Mouse (Mus musculus): ENCODE results near the gene Gm5134. TPM values are rescaled to one million over a fixed set of nuclear protein-coding genes. Genes with fewer than 3 reads are reported as not detected.
A peak's percentile ranks its signal among the peaks of the same experiment; 100 is the strongest.

Gm5134 gene
- total RNA-seq, 2 experiments from 2014 or later, result not detected

DNA sequence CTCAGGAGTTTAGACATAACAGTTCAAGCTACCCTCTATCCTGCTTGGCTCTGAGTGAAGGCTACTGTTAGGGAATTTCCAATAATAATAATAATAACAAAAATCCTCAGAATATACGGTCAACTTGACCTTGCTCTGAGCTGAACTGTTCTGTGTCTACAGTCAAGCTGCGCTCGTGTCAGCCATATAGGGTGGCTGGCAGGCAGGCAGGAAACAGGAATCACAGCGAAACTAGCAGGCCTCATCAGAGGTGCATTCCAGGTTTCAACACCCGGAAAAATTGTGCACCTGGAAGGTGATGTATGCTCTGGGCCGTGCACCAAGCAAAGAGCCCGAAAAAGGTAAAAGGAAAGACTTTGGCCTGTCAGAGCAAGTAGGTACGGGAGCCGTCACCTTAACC is 74.1 kb downstream of the Gm5134 start:
- DNase-seq (ENCODE audit: low spot score in 2 of 2), result no peak
- intact Hi-C loops (cut with DNase I), result no loop called here

GRCm38 (mm10) chr10:76029276-76029675 is 75.0 kb downstream of the Gm5134 start:
- intact Hi-C loops (cut with DNase I), result no loop called here
- DNase-seq (ENCODE audit: low spot score in 2 of 2), result no peak

DNA sequence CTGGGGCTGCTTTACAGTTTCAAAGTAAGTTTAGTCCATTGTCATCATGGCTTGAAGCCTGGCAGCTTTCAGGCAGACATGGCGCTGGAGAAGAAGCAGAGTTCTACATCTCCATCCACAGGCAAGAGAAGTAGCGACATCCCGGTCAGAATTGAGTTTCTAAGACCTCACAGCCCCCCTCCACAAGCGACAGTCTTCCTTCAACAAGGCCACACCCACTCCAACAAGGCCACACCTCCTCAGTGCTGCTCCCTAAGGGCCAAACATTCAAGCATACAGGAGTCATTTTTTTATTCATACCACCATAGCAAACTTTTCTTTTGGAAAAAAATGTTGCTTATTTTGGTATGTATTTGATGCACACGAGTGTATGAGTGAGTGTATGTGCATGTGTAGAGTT is 76.2 kb downstream of the Gm5134 start:
- intact Hi-C loops (cut with DNase I), result no loop called here
- no peak for DNase-seq (ENCODE audit: low spot score in 2 of 2)

GRCm38 (mm10) chr10:76031511-76032401 is 77.4 kb downstream of the Gm5134 start:
- peak in 1 of 2 experiments; percentile 8 for DNase-seq (ENCODE audit: low spot score in 2 of 2)
- intact Hi-C loops (cut with DNase I), result no loop called here

GRCm38 (mm10) chr10:76032402-76033118 is 78.2 kb downstream of the Gm5134 start, which contains the start of gene Zfp280b:
TSS of gene Zfp280b (plus strand) at chr10:76032650.
- intact Hi-C loops (cut with DNase I), result no loop called here
- DNase-seq (ENCODE audit: low spot score in 2 of 2), result peak; percentile 96 to 97

DNA sequence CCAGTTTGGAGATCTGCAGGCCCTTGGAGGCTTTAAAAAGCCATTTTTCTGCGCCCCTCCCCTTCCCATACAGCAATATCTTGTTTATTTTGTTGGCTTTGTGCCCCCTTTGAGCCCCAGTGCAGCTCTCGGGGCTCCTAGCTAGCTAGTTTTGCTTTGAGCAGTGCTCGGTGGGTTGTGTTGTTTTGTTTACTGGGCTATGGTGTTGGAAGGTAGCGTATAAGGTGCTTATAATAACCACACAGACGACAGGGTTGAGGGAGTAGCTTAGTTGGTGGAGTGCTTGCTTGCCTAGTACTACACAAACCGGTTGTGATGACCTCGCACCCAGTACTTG is 78.8 kb downstream of the Gm5134 start:
- intact Hi-C loops (cut with DNase I), result no loop called here

GRCm38 (mm10) chr10:76034001-76034600 is 79.8 kb downstream of the Gm5134 start:
- intact Hi-C loops (cut with DNase I), result no loop called here
- no peak for DNase-seq (ENCODE audit: low spot score in 2 of 2)

More for the DNA sequence above, 78.8 kb downstream of the Gm5134 start:
- no peak for DNase-seq (ENCODE audit: low spot score in 2 of 2)

GRCm38 (mm10) chr10:76035277-76035676 is 81.0 kb downstream of the Gm5134 start:
- intact Hi-C loops (cut with DNase I), result no loop called here
- DNase-seq (ENCODE audit: low spot score in 2 of 2), result no peak

- no peak for DNase-seq (ENCODE audit: low spot score in 2 of 2)
- intact Hi-C loops (cut with DNase I), result no loop called here
Observed at GRCm38 (mm10) chr10:76036962-76037361, 82.6 kb downstream of the Gm5134 start.

DNA sequence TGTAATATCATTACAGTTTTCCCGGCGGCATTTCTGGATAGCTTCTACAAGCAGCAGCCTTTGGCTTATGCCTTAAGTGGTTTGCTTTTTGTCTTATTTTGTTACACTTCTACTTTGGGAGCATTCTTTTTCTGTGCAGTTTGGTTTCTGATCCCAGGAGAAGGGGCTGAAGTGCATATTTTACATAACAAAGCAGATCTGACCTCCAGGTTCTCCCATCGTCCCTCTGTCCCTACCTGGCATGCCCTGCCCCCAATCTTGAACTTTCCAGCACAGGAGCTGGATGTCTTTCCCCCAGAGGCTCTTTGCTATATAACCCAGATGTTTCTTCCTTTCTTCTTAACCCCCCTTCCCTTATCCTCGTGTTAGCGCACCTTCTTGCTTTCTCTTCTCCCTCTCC is 91.0 kb downstream of the Gm5134 start:
- intact Hi-C loops (cut with DNase I), result no loop called here
- DNase-seq (ENCODE audit: low spot score in 2 of 2), result no peak

GRCm38 (mm10) chr10:76046754-76047153 is 92.4 kb downstream of the Gm5134 start:
- intact Hi-C loops (cut with DNase I), result no loop called here

GRCm38 (mm10) chr10:76047182-76047869 is 93.0 kb downstream of the Gm5134 start:
- intact Hi-C loops (cut with DNase I), result no loop called here
- DNase-seq (ENCODE audit: low spot score in 2 of 2), result no peak

More at GRCm38 (mm10) chr10:76046754-76047153, 92.4 kb downstream of the Gm5134 start:
- DNase-seq (ENCODE audit: low spot score in 2 of 2), result no peak

GRCm38 (mm10) chr10:76048967-76049366 is 94.7 kb downstream of the Gm5134 start:
- no peak for DNase-seq (ENCODE audit: low spot score in 2 of 2)

GRCm38 (mm10) chr10:76051860-76052259 is 97.5 kb downstream of the Gm5134 start:
- no peak for DNase-seq (ENCODE audit: low spot score in 2 of 2)
- intact Hi-C loops (cut with DNase I), result no loop called here

More at GRCm38 (mm10) chr10:76048967-76049366, 94.7 kb downstream of the Gm5134 start:
- intact Hi-C loops (cut with DNase I), result no loop called here

Small RNA genes within 50 kb of the gene (microRNA-seq; reads per million reads assigned to microRNA genes)
- gene Mir6409, result 0 reads per million in 2 experiments

Other genes with a start within 250 kb of the Gm5134 start
- gene Cabin1, start 190.2 kb upstream of the Gm5134 start, total RNA-seq (2021), result 10 to 100 TPM; 79.8 to 82.9 TPM
- gene Ddt, start 181.1 kb upstream of the Gm5134 start, total RNA-seq (2021), result 10 to 100 TPM; 32.8 to 40.5 TPM
- gene Gm20441, start 173.6 kb upstream of the Gm5134 start, total RNA-seq (2021), result not detected
- gene Gstt3, start 173.1 kb upstream of the Gm5134 start, total RNA-seq (2021), result 1 to 10 TPM; 1.5 to 1.7 TPM
- gene Gstt1, start 155.9 kb upstream of the Gm5134 start, total RNA-seq (2021), result 1 to 10 TPM; 3.0 to 4.7 TPM
- not detected for gene Gstt4, start 132.0 kb upstream of the Gm5134 start, total RNA-seq (2021)
- gene Gstt2, start 117.1 kb upstream of the Gm5134 start, total RNA-seq (2021), result 1 to 10 TPM; 4.1 to 4.5 TPM
- gene Mif, start 94.3 kb upstream of the Gm5134 start, total RNA-seq (2021), result 100 to 1,000 TPM; 690 to 714 TPM
- 1 to 10 TPM; 1.9 to 2.6 TPM for gene Derl3, start 61.1 kb upstream of the Gm5134 start, total RNA-seq (2021)
- 10 to 100 TPM; 77.4 to 83.2 TPM for gene Smarcb1, start 32.9 kb upstream of the Gm5134 start, total RNA-seq (2021)
- 100 to 1,000 TPM; 260 to 285 TPM for gene Chchd10, start 21.4 kb upstream of the Gm5134 start, total RNA-seq (2021)
- gene Mmp11, start 18.0 kb upstream of the Gm5134 start, total RNA-seq (2021), result 1 to 10 TPM; 1.7 to 2.3 TPM
- gene Gm867, start 13.8 kb upstream of the Gm5134 start, total RNA-seq (2021), result not detected
- gene Vpreb3, start 11.5 kb upstream of the Gm5134 start, total RNA-seq (2021), result not detected
- 10 to 100 TPM; 12.2 to 12.3 TPM for gene Zfp280b, start 78.1 kb downstream of the Gm5134 start, total RNA-seq (2021)
- not detected for gene Slc5a4b, start 156.4 kb downstream of the Gm5134 start, total RNA-seq (2021)
- gene Slc5a4a, start 192.9 kb downstream of the Gm5134 start, total RNA-seq (2021), result not detected